Mouse (Mus musculus): ENCODE data around the gene Mb.

- TF ChIP-seq POLR2A (IDR thresholded peaks at IDR 0.05; ENCODE audit: low read depth, low read length) = no peak
- no peak for TF ChIP-seq CTCF (IDR thresholded peaks at IDR 0.05; ENCODE audit: extremely low read depth, insufficient read depth, insufficient read length, insufficient replicate concordance)
Measured at GRCm38 (mm10) chr15:77052176-77052575, 1.7 kb upstream of the Mb start.

Measured in spleen, adult 2 months (tissue).